Mouse (Mus musculus) MEL (cell line): ENCODE measurements around the gene Ubap1. TPM values are rescaled to one million over a fixed set of nuclear protein-coding genes. Genes with fewer than 3 reads are reported as not detected.

ENCODE experiments used
- DNase-seq: peaks from one replicate; pipeline ENCODE4 v3.0.0; 2011; ENCODE audit warnings: low read depth, low spot score
- H3K27ac ChIP-seq: 2 replicates; pipeline ENCODE4 v1.5.1; 2012; ENCODE audit warnings: low read depth, mild to moderate bottlenecking, control low read depth, low read length, moderate library complexity; ENCODE audit not compliant: control insufficient read depth
- H3K27me3 ChIP-seq, 2 experiments: fragments of 150-350 bp in 1 of 2; sonication (generic) in 1 of 2; 2 replicates each; pipeline ENCODE4 v1.6.1; 2012; ENCODE audit warnings: low read length in 2 of 2, mild to moderate bottlenecking in 2 of 2, improper control_type of control experiment in 1 of 2, moderate library complexity in 1 of 2; ENCODE audit not compliant: insufficient read depth in 2 of 2, control insufficient read depth in 1 of 2
- H3K36me3 ChIP-seq, 2 experiments: 2 replicates each; pipeline ENCODE4 v1.6.1; 2012 to 2014; ENCODE audit warnings: low read length in 2 of 2, improper control_type of control experiment in 1 of 2, inconsistent platforms in 1 of 2, mild to moderate bottlenecking in 1 of 2; ENCODE audit not compliant: insufficient read depth in 2 of 2, control insufficient read depth in 1 of 2
- H3K4me1 ChIP-seq, 2 experiments: fragments of 150-350 bp in 1 of 2; sonication (generic) in 1 of 2; 2 replicates each; pipeline ENCODE4 v1.6.1; 2012; ENCODE audit warnings: low read length in 2 of 2, improper control_type of control experiment in 1 of 2, mild to moderate bottlenecking in 1 of 2; ENCODE audit not compliant: insufficient read depth in 2 of 2, control insufficient read depth in 1 of 2
- H3K4me3 ChIP-seq, 2 experiments: fragments of 150-350 bp in 1 of 2; sonication (generic) in 1 of 2; 2 replicates each; pipeline ENCODE4 v1.5.1; 2012; ENCODE audit warnings: low read depth in 2 of 2, low read length in 2 of 2, mild to moderate bottlenecking in 2 of 2, moderate library complexity in 2 of 2, control low read depth in 1 of 2, improper control_type of control experiment in 1 of 2; ENCODE audit not compliant: control insufficient read depth in 1 of 2, insufficient read depth in 1 of 2
- H3K79me2 ChIP-seq: 2 replicates; pipeline ENCODE4 v1.6.1; 2012; ENCODE audit warnings: mild to moderate bottlenecking, low read length, moderate library complexity; ENCODE audit not compliant: control insufficient read depth, poor library complexity, insufficient read depth
- H3K9ac ChIP-seq: 2 replicates; pipeline ENCODE4 v1.6.1; 2012; ENCODE audit warnings: low read depth, mild to moderate bottlenecking, control low read depth, low read length, moderate library complexity; ENCODE audit not compliant: control insufficient read depth, poor library complexity, severe bottlenecking
- H3K9me3 ChIP-seq: fragments of 150-350 bp; sonication (generic); replicated peaks from 2 replicates; pipeline ENCODE4 v1.6.1; 2012; ENCODE audit warnings: mild to moderate bottlenecking, low read length, improper control_type of control experiment, moderate library complexity; ENCODE audit not compliant: insufficient read depth
- BHLHE40 ChIP-seq: IDR thresholded peaks from 2 replicates; pipeline ENCODE4 v1.6.1; 2012; ENCODE audit warnings: low read depth, mild to moderate bottlenecking, inconsistent platforms, low read length, improper control_type of control experiment, borderline replicate concordance
- CHD1 ChIP-seq: IDR thresholded peaks from 2 replicates; pipeline ENCODE4 v1.6.1; 2012; ENCODE audit warnings: low read depth, mild to moderate bottlenecking, inconsistent platforms, low read length, improper control_type of control experiment
- CHD2 ChIP-seq: IDR thresholded peaks from 2 replicates; pipeline ENCODE4 v1.6.1; 2011; ENCODE audit warnings: low read length, improper control_type of control experiment
- CTCF ChIP-seq, 3 experiments: IDR thresholded peaks in 2 of 3; conservative IDR thresholded peaks in 1 of 3; 2 replicates each; pipeline ENCODE4 v1.5.1; 2011 to 2012; ENCODE audit warnings: low read length in 3 of 3, low read depth in 2 of 3, mild to moderate bottlenecking in 2 of 3, improper control_type of control experiment in 1 of 3, inconsistent platforms in 1 of 3, mixed read lengths in 1 of 3, moderate library complexity in 1 of 3; ENCODE audit not compliant: control insufficient read depth in 1 of 3, insufficient read depth in 1 of 3, poor library complexity in 1 of 3, severe bottlenecking in 1 of 3
- E2F4 ChIP-seq: IDR thresholded peaks from 2 replicates; pipeline ENCODE4 v1.6.1; 2011; ENCODE audit warnings: low read depth, low read length, improper control_type of control experiment, borderline replicate concordance
- ELF1 ChIP-seq: IDR thresholded peaks from 2 replicates; pipeline ENCODE4 v1.6.1; 2014; ENCODE audit warnings: low read depth, mild to moderate bottlenecking, inconsistent platforms, low read length, improper control_type of control experiment, moderate library complexity
- EP300 ChIP-seq, 2 experiments: IDR thresholded peaks; 2 replicates each; pipeline ENCODE4 v1.6.1; 2011; ENCODE audit warnings: improper control_type of control experiment in 2 of 2, low read length in 2 of 2, low read depth in 1 of 2, mild to moderate bottlenecking in 1 of 2
- ETS1 ChIP-seq: IDR thresholded peaks from 2 replicates; pipeline ENCODE4 v1.6.1; 2012; ENCODE audit warnings: low read depth, mild to moderate bottlenecking, inconsistent platforms, low read length, improper control_type of control experiment, moderate library complexity
- GABPA ChIP-seq: IDR thresholded peaks from 2 replicates; pipeline ENCODE4 v1.6.1; 2012; ENCODE audit warnings: low read depth, mild to moderate bottlenecking, inconsistent platforms, low read length, improper control_type of control experiment, moderate library complexity
- GATA1 ChIP-seq: IDR thresholded peaks from 2 replicates; pipeline ENCODE4 v1.6.1; 2011; ENCODE audit warnings: low read depth, low read length, improper control_type of control experiment
- HCFC1 ChIP-seq: IDR thresholded peaks from 2 replicates; pipeline ENCODE4 v1.6.1; 2012; ENCODE audit warnings: low read depth, mild to moderate bottlenecking, inconsistent platforms, low read length, improper control_type of control experiment, moderate library complexity
- MAFK ChIP-seq: IDR thresholded peaks from 2 replicates; pipeline ENCODE4 v1.6.1; 2011; ENCODE audit warnings: low read depth, mild to moderate bottlenecking, low read length, improper control_type of control experiment, borderline replicate concordance
- MEF2A ChIP-seq: IDR thresholded peaks from 2 replicates; pipeline ENCODE4 v1.6.1; 2014; ENCODE audit warnings: low read depth, mild to moderate bottlenecking, inconsistent platforms, low read length, improper control_type of control experiment; ENCODE audit not compliant: poor library complexity, insufficient replicate concordance, severe bottlenecking; ENCODE audit errors: extremely low read depth
- MXI1 ChIP-seq: IDR thresholded peaks from 2 replicates; pipeline ENCODE4 v1.6.1; 2011; ENCODE audit warnings: mild to moderate bottlenecking, low read depth, low read length, improper control_type of control experiment
- MYC ChIP-seq: IDR thresholded peaks from 2 replicates; pipeline ENCODE4 v1.6.1; 2011; ENCODE audit warnings: low read depth, mild to moderate bottlenecking, low read length, improper control_type of control experiment, moderate library complexity
- NELFE ChIP-seq: IDR thresholded peaks from 2 replicates; pipeline ENCODE4 v1.6.1; 2011; ENCODE audit warnings: low read depth, low read length, improper control_type of control experiment
- NRF1 ChIP-seq: IDR thresholded peaks from 2 replicates; pipeline ENCODE4 v1.6.1; 2014; ENCODE audit warnings: low read depth, mild to moderate bottlenecking, inconsistent platforms, low read length, improper control_type of control experiment, moderate library complexity; ENCODE audit not compliant: poor library complexity, insufficient read depth, severe bottlenecking
- POLR2A ChIP-seq, 2 experiments: IDR thresholded peaks; 2 replicates each; pipeline ENCODE4 v1.6.1; 2011 to 2012; ENCODE audit warnings: low read length in 2 of 2, mild to moderate bottlenecking in 2 of 2, control low read depth in 1 of 2, improper control_type of control experiment in 1 of 2, low read depth in 1 of 2, moderate library complexity in 1 of 2; ENCODE audit not compliant: control insufficient read depth in 1 of 2, insufficient read depth in 1 of 2, poor library complexity in 1 of 2
- RAD21 ChIP-seq: IDR thresholded peaks from 2 replicates; pipeline ENCODE4 v1.6.1; 2011; ENCODE audit warnings: mild to moderate bottlenecking, low read depth, low read length, improper control_type of control experiment
- RCOR1 ChIP-seq: IDR thresholded peaks from 2 replicates; pipeline ENCODE4 v1.6.1; 2012; ENCODE audit warnings: low read depth, mild to moderate bottlenecking, inconsistent platforms, low read length, improper control_type of control experiment
- SIN3A ChIP-seq: IDR thresholded peaks from 2 replicates; pipeline ENCODE4 v1.6.1; 2012; ENCODE audit warnings: low read length, improper control_type of control experiment, inconsistent platforms
- SMC3 ChIP-seq: IDR thresholded peaks from 2 replicates; pipeline ENCODE4 v1.6.1; 2011; ENCODE audit warnings: low read depth, low read length, improper control_type of control experiment
- TAL1 ChIP-seq: IDR thresholded peaks from 2 replicates; pipeline ENCODE4 v1.6.1; 2012; ENCODE audit warnings: mild to moderate bottlenecking, inconsistent platforms, low read length, moderate library complexity, mixed read lengths
- TCF12 ChIP-seq: IDR thresholded peaks from 2 replicates; pipeline ENCODE4 v1.6.1; 2014; ENCODE audit warnings: low read depth, mild to moderate bottlenecking, inconsistent platforms, low read length, improper control_type of control experiment, moderate library complexity
- UBTF ChIP-seq: IDR thresholded peaks from 2 replicates; pipeline ENCODE4 v1.6.1; 2012; ENCODE audit warnings: low read depth, mild to moderate bottlenecking, inconsistent platforms, low read length, improper control_type of control experiment, moderate library complexity, borderline replicate concordance; ENCODE audit not compliant: insufficient read depth
- USF1 ChIP-seq: IDR thresholded peaks from 2 replicates; pipeline ENCODE4 v1.6.1; 2014; ENCODE audit warnings: low read depth, mild to moderate bottlenecking, inconsistent platforms, low read length, improper control_type of control experiment, moderate library complexity
- USF2 ChIP-seq, 2 experiments: IDR thresholded peaks; 2 replicates each; pipeline ENCODE4 v1.6.1; 2011 to 2012; ENCODE audit warnings: improper control_type of control experiment in 2 of 2, low read length in 2 of 2, borderline replicate concordance in 1 of 2, inconsistent platforms in 1 of 2, low read depth in 1 of 2, mild to moderate bottlenecking in 1 of 2; ENCODE audit not compliant: insufficient read depth in 1 of 2
- ZC3H11A ChIP-seq: IDR thresholded peaks from 2 replicates; pipeline ENCODE4 v1.6.1; 2012; ENCODE audit warnings: low read depth, mild to moderate bottlenecking, inconsistent platforms, low read length, improper control_type of control experiment
- ZMIZ1 ChIP-seq: IDR thresholded peaks from 2 replicates; pipeline ENCODE4 v1.6.1; 2012; ENCODE audit warnings: low read depth, mild to moderate bottlenecking, inconsistent platforms, low read length, improper control_type of control experiment, moderate library complexity
- ZNF384 ChIP-seq: IDR thresholded peaks from 2 replicates; pipeline ENCODE4 v1.6.1; 2012; ENCODE audit warnings: low read depth, mild to moderate bottlenecking, inconsistent platforms, low read length, improper control_type of control experiment
- polyA plus RNA-seq, 2 experiments: library from polyadenylated mRNA; stranded (reverse) in 1 of 2; unstranded in 1 of 2; fragments of >175 nt in 1 of 2; fragments of >200 nt in 1 of 2; gene quantifications; 2 replicates each; pipeline versions ENCODE4 v1.2.1 to v1.2.4; 2012; ENCODE audit warnings: low replicate concordance in 2 of 2, low read depth in 1 of 2; ENCODE audit not compliant: insufficient read length in 2 of 2, insufficient read depth in 1 of 2, missing spikeins in 1 of 2
- total RNA-seq: library from RNA; depleted of rRNA; stranded (reverse); fragments of 300-350 nt; gene quantifications from 2 replicates; pipeline ENCODE4 v1.2.3, GENCODE M21; 2012

The Ubap1 gene
- total and polyA plus RNA-seq, 3 experiments: 9.1 to 15.7 TPM; not detected in 1

- Histone ChIP-seq H3K9me3 (no peaks in the 10 kb centered on the region), H3K4me1 (no peaks in the 10 kb centered on the region; a peak in 1 of 4 replicates), H3K4me3 (no peak overlapping the region), H3K79me2 (no peaks in the 10 kb centered on the region), H3K36me3 (peaks cover 0 to 4% of the 10 kb centered on the region in 2 experiments; a peak in 2 of 4 replicates), H3K27ac (no peak overlapping the region), H3K27me3 (no peaks in the 10 kb centered on the region), H3K9ac (no peak overlapping the region)
- peak; percentile 78 for DNase-seq
- no peak for TF ChIP-seq EP300 (IDR thresholded peaks at IDR 0.05; ENCODE audit: low read depth in 1 of 2, low read length in 2 of 2)
- TF ChIP-seq HCFC1: 0 out of 2 replicates have a peak, but pooled peaks have one; percentile 17
- no peak for TF ChIP-seq RCOR1
- no peak for TF ChIP-seq E2F4
- TF ChIP-seq CTCF (IDR thresholded peaks at IDR 0.05 in 2 of 3, conservative IDR thresholded peaks at IDR 0.05 in 1 of 3; ENCODE audit: control insufficient read depth in 1 of 3, insufficient read depth in 1 of 3, low read depth in 2 of 3, low read length in 3 of 3, poor library complexity in 1 of 3, severe bottlenecking in 1 of 3): peak; percentile 85 to 91 (median 91)
- TF ChIP-seq CHD2: no peak
- no peak for TF ChIP-seq UBTF
- TF ChIP-seq GATA1: no peak
- no peak for TF ChIP-seq TCF12
- no peak for TF ChIP-seq NELFE
- TF ChIP-seq MAFK: no peak
- no peak for TF ChIP-seq MYC
- no peak for TF ChIP-seq MXI1
- no peak for TF ChIP-seq BHLHE40
- no peak for TF ChIP-seq NRF1
- no peak for TF ChIP-seq TAL1
- no peak for TF ChIP-seq USF1
- no peak for TF ChIP-seq ETS1
- TF ChIP-seq ZNF384: no peak
- TF ChIP-seq ZC3H11A: peak; percentile 84
- no peak for TF ChIP-seq CHD1
- no peak for TF ChIP-seq USF2 (IDR thresholded peaks at IDR 0.05; ENCODE audit: borderline replicate concordance in 1 of 2, insufficient read depth in 1 of 2, low read depth in 1 of 2, low read length in 2 of 2)
- TF ChIP-seq RAD21: peak; percentile 89
- TF ChIP-seq ZMIZ1: 0 out of 2 replicates have a peak, but pooled peaks have one; percentile 38
- TF ChIP-seq ELF1: no peak
- no peak for TF ChIP-seq MEF2A
- TF ChIP-seq SIN3A: 0 out of 2 replicates have a peak, but pooled peaks have one; percentile 41
- no peak for TF ChIP-seq GABPA
- TF ChIP-seq SMC3: peak; percentile 88
- peak in 1 of 2 experiments; percentile 26; a peak in 1 of 4 replicates for TF ChIP-seq POLR2A (IDR thresholded peaks at IDR 0.05; ENCODE audit: control insufficient read depth in 1 of 2, insufficient read depth in 1 of 2, low read depth in 1 of 2, low read length in 2 of 2, poor library complexity in 1 of 2)
These were observed 41.3 kb downstream of the Ubap1 start for GRCm38 (mm10) chr4:41390122-41390521.
